Mouse (Mus musculus) heart, adult 2 months (tissue): ENCODE measurements around the gene Chp2.

ENCODE experiments used
- CTCF ChIP-seq: fragments of 200-600 bp; IDR thresholded peaks from 2 replicates; pipeline ENCODE4 v1.8.1; 2022; ENCODE audit warnings: antibody characterized with exemption, mild to moderate bottlenecking, moderate library complexity
- POLR2A ChIP-seq: fragments of 200-500 bp; IDR thresholded peaks from 2 replicates; pipeline ENCODE4 v1.6.1; 2011; ENCODE audit warnings: mild to moderate bottlenecking, low read depth, low read length, control low read depth; ENCODE audit not compliant: insufficient read depth

GRCm38 (mm10) chr7:122272334-122272733 lies 53.0 kb downstream of the Chp2 start:
- TF ChIP-seq CTCF (no peak), POLR2A (no peak)
